Mouse (Mus musculus): Measurements from ENCODE around the gene Gps2. TPM values are rescaled to one million over a fixed set of nuclear protein-coding genes. Genes with fewer than 3 reads are reported as not detected.
A peak's percentile ranks its signal among the peaks of the same experiment; 100 is the strongest.

The Gps2 gene
- total and polyA plus RNA-seq, 3 experiments: 25.0 to 73.6 (median 29.4) TPM

- Histone ChIP-seq H3K4me3 (replicated peaks in 1 of 3; ENCODE audit: low read depth in 2 of 3, low read length in 2 of 3, poor library complexity in 1 of 3) (no peak overlapping the region), H3K9ac (ENCODE audit: insufficient read depth, low read depth) (no peak overlapping the region), H3K4me1 (ENCODE audit: control insufficient read depth in 1 of 2, insufficient read depth in 2 of 2) (peaks cover 21 to 60% of the 10 kb centered on the region in 2 experiments), H3K27me3 (replicated peaks) (no peaks in the 10 kb centered on the region), H3K27ac (ENCODE audit: insufficient read depth, low read depth) (no peak overlapping the region), H3K4me2 (ENCODE audit: insufficient read depth, low read depth, poor library complexity, severe bottlenecking) (no peak overlapping the region), H3K36me3 (replicated peaks in 1 of 2; ENCODE audit: control insufficient read depth in 1 of 2, insufficient read depth in 1 of 2, low read length in 1 of 2) (peaks cover 51 to 63% of the 10 kb centered on the region in 2 experiments), H3K79me2 (replicated peaks; ENCODE audit: control insufficient read depth, extremely low read depth, insufficient read depth, poor library complexity, severe bottlenecking) (peaks cover 51% of the 10 kb centered on the region), H3K9me3 (replicated peaks; ENCODE audit: low read length) (no peaks in the 10 kb centered on the region)
- no peak for DNase-seq (ENCODE audit: extremely low read depth)
- no peak for TF ChIP-seq UBTF (IDR thresholded peaks at IDR 0.05; ENCODE audit: low read depth, low read length)
- no peak for TF ChIP-seq USF1 (IDR thresholded peaks at IDR 0.05; ENCODE audit: low read depth, low read length)
- TF ChIP-seq MAX (IDR thresholded peaks at IDR 0.05; ENCODE audit: low read length): no peak
- TF ChIP-seq POLR2A (IDR thresholded peaks at IDR 0.05; ENCODE audit: low read depth, low read length): peak; percentile 53
- no peak for TF ChIP-seq GABPA (IDR thresholded peaks at IDR 0.05; ENCODE audit: insufficient replicate concordance, low read depth, low read length)
- no peak for TF ChIP-seq TCF12 (IDR thresholded peaks at IDR 0.05; ENCODE audit: low read depth, low read length)
- dilution Hi-C loops (cut with MboI; ENCODE audit: extremely low pct_ligation_motif_present, extremely low pct_unique_long_range_greater_than_20kb, low sequenced_read_pairs) (no loop called here), in situ Hi-C loops (cut with MboI; ENCODE audit: low pct_ligation_motif_present, low pct_unique_long_range_greater_than_20kb, low sequenced_read_pairs) (loop anchor here (5.0 kb wide), 1 partner anchor 35 kb away; the partner anchor contains the start of gene Kctd11)
These were observed 3.8 kb downstream of the Gps2 start for GRCm38 (mm10) chr11:69917379-69917948.

- Histone ChIP-seq H3K9ac (ENCODE audit: insufficient read depth, low read depth) (no peak overlapping the region), H3K4me1 (ENCODE audit: control insufficient read depth in 1 of 2, insufficient read depth in 2 of 2) (peaks cover 19 to 60% of the 10 kb centered on the region in 2 experiments), H3K36me3 (replicated peaks in 1 of 2; ENCODE audit: control insufficient read depth in 1 of 2, insufficient read depth in 1 of 2, low read length in 1 of 2) (peaks cover 45 to 57% of the 10 kb centered on the region in 2 experiments), H3K4me2 (ENCODE audit: insufficient read depth, low read depth, poor library complexity, severe bottlenecking) (no peak overlapping the region; the same call in 1 of the 2 replicates), H3K27me3 (replicated peaks) (no peaks in the 10 kb centered on the region), H3K9me3 (replicated peaks; ENCODE audit: low read length) (no peaks in the 10 kb centered on the region), H3K27ac (ENCODE audit: insufficient read depth, low read depth) (no peak overlapping the region), H3K4me3 (replicated peaks in 1 of 3; ENCODE audit: low read depth in 2 of 3, low read length in 2 of 3, poor library complexity in 1 of 3) (peak overlapping the region in 1 of 3 experiments; percentile 8), H3K79me2 (replicated peaks; ENCODE audit: control insufficient read depth, extremely low read depth, insufficient read depth, poor library complexity, severe bottlenecking) (peaks cover 51% of the 10 kb centered on the region)
- dilution Hi-C loops (cut with MboI; ENCODE audit: extremely low pct_ligation_motif_present, extremely low pct_unique_long_range_greater_than_20kb, low sequenced_read_pairs): no loop called here
- DNase-seq (ENCODE audit: extremely low read depth): no peak
- TF ChIP-seq KAT2A (IDR thresholded peaks at IDR 0.05; ENCODE audit: insufficient replicate concordance, low read length) (no peak), POLR2AphosphoS2 (IDR thresholded peaks at IDR 0.05; ENCODE audit: low read depth, low read length) (0 out of 2 replicates have a peak, but pooled peaks have one; percentile 27), ZMIZ1 (IDR thresholded peaks at IDR 0.05; ENCODE audit: low read depth, low read length) (0 out of 2 replicates have a peak, but pooled peaks have one; percentile 49)
- in situ Hi-C loops (cut with MboI; ENCODE audit: low pct_ligation_motif_present, low pct_unique_long_range_greater_than_20kb, low sequenced_read_pairs): loop anchor here (5.0 kb wide), 1 partner anchor 36 kb away; the partner anchor contains the start of gene Kctd11
These were observed 4.4 kb downstream of the Gps2 start for GRCm38 (mm10) chr11:69918118-69918517.

GRCm38 (mm10) chr11:69919053-69919452 lies 5.4 kb downstream of the Gps2 start:
- H3K9me3 ChIP-seq (replicated peaks; ENCODE audit: low read length): no peaks in the 10 kb centered on the region
- no peaks in the 10 kb centered on the region for H3K27me3 ChIP-seq (replicated peaks)
- H3K79me2 ChIP-seq (replicated peaks; ENCODE audit: control insufficient read depth, extremely low read depth, insufficient read depth, poor library complexity, severe bottlenecking): peaks cover 51% of the 10 kb centered on the region
- H3K36me3 ChIP-seq (replicated peaks in 1 of 2; ENCODE audit: control insufficient read depth in 1 of 2, insufficient read depth in 1 of 2, low read length in 1 of 2): peaks cover 42 to 54% of the 10 kb centered on the region in 2 experiments
- in situ Hi-C loops (cut with MboI; ENCODE audit: low pct_ligation_motif_present, low pct_unique_long_range_greater_than_20kb, low sequenced_read_pairs): loop anchor here (5.0 kb wide), 1 partner anchor 37 kb away; the partner anchor contains the start of gene Kctd11
- H3K4me1 ChIP-seq (ENCODE audit: control insufficient read depth in 1 of 2, insufficient read depth in 2 of 2): peaks cover 17 to 62% of the 10 kb centered on the region in 2 experiments
- H3K27ac ChIP-seq (ENCODE audit: insufficient read depth, low read depth): peak overlapping the region; percentile 17; the same call in 1 of the 2 replicates
- DNase-seq (ENCODE audit: extremely low read depth): no peak
- H3K4me3 ChIP-seq (replicated peaks in 1 of 3; ENCODE audit: low read depth in 2 of 3, low read length in 2 of 3, poor library complexity in 1 of 3): peak overlapping the region; percentile 90 to 99 (median 95)
- H3K4me2 ChIP-seq (ENCODE audit: insufficient read depth, low read depth, poor library complexity, severe bottlenecking): peak overlapping the region; percentile 67
- dilution Hi-C loops (cut with MboI; ENCODE audit: extremely low pct_ligation_motif_present, extremely low pct_unique_long_range_greater_than_20kb, low sequenced_read_pairs): no loop called here
- H3K9ac ChIP-seq (ENCODE audit: insufficient read depth, low read depth): peak overlapping the region; percentile 53
- no peak for TF ChIP-seq KAT2A (IDR thresholded peaks at IDR 0.05; ENCODE audit: insufficient replicate concordance, low read length)
- TF ChIP-seq HCFC1 (IDR thresholded peaks at IDR 0.05; ENCODE audit: low read depth, low read length): no peak
- TF ChIP-seq ZC3H11A (IDR thresholded peaks at IDR 0.05; ENCODE audit: low read depth, low read length): no peak
- TF ChIP-seq ETS1 (conservative IDR thresholded peaks at IDR 0.05; ENCODE audit: low read depth, low read length): no peak
- TF ChIP-seq SIN3A (IDR thresholded peaks at IDR 0.05; ENCODE audit: low read length): no peak
- no peak for TF ChIP-seq TBP (conservative IDR thresholded peaks at IDR 0.05; ENCODE audit: low read depth, low read length)
- TF ChIP-seq PAX5 (IDR thresholded peaks at IDR 0.05; ENCODE audit: low read length): no peak
- no peak for TF ChIP-seq BHLHE40 (IDR thresholded peaks at IDR 0.05; ENCODE audit: low read depth, low read length)
- TF ChIP-seq JUND (conservative IDR thresholded peaks at IDR 0.05; ENCODE audit: low read depth, low read length): no peak
- no peak for TF ChIP-seq RCOR1 (conservative IDR thresholded peaks at IDR 0.05; ENCODE audit: low read depth, low read length)
- no peak for TF ChIP-seq CTCF (conservative IDR thresholded peaks at IDR 0.05 in 1 of 2, IDR thresholded peaks at IDR 0.05 in 1 of 2; ENCODE audit: low read depth in 2 of 2, low read length in 2 of 2)
- no peak for TF ChIP-seq GABPA (IDR thresholded peaks at IDR 0.05; ENCODE audit: insufficient replicate concordance, low read depth, low read length)
- no peak for TF ChIP-seq EP300 (IDR thresholded peaks at IDR 0.05; ENCODE audit: low read length)
